Mouse (Mus musculus) forebrain, postnatal 0 days (tissue): ENCODE results near the gene Axin1. TPM values are rescaled to one million over a fixed set of nuclear protein-coding genes. Genes with fewer than 3 reads are reported as not detected.
"Not testable (repeated sequence)": the region's sequence is repeated elsewhere in the genome, so short reads cannot be mapped to it uniquely, and the experiment has no call there.

Experiments used
- ATAC-seq: fragments of 200-750 bp; cut with Nextera tagmentation; 2 replicates; pipeline ENCODE4 v1.8.0; 2017; ENCODE audit warnings: mild to moderate bottlenecking, moderate library complexity
- DNase-seq: peaks from one replicate; pipeline ENCODE4 v3.0.0-alpha.2; 2015
- H3K27ac ChIP-seq: fragments of 300-500 bp; sonication (generic); 2 replicates; pipeline ENCODE4 v1.5.1; 2014; ENCODE audit warnings: low read depth, mild to moderate bottlenecking, antibody characterized with exemption, low read length, moderate library complexity, mixed read lengths
- H3K27me3 ChIP-seq: fragments of 300-500 bp; sonication (generic); 2 replicates; pipeline ENCODE4 v1.6.1; 2014; ENCODE audit warnings: mild to moderate bottlenecking, low read length, mixed read lengths; ENCODE audit not compliant: insufficient read depth
- H3K36me3 ChIP-seq: fragments of 300-500 bp; sonication (generic); 2 replicates; pipeline ENCODE4 v1.6.1; 2014; ENCODE audit warnings: mild to moderate bottlenecking, moderate library complexity; ENCODE audit not compliant: insufficient read depth
- H3K4me1 ChIP-seq: fragments of 300-500 bp; sonication (generic); 2 replicates; pipeline ENCODE4 v1.6.1; 2014; ENCODE audit warnings: antibody characterized with exemption; ENCODE audit not compliant: insufficient read depth
- H3K4me2 ChIP-seq: fragments of 300-500 bp; sonication (generic); 2 replicates; pipeline ENCODE4 v1.6.1; 2014; ENCODE audit warnings: low read depth, mild to moderate bottlenecking, moderate library complexity
- H3K4me3 ChIP-seq: fragments of 300-500 bp; sonication (generic); 2 replicates; pipeline ENCODE4 v1.5.1; 2014; ENCODE audit warnings: low read depth, low read length, mixed read lengths
- H3K9ac ChIP-seq: fragments of 300-500 bp; sonication (generic); 2 replicates; pipeline ENCODE4 v1.6.1; 2014; ENCODE audit warnings: mild to moderate bottlenecking
- H3K9me3 ChIP-seq: fragments of 300-500 bp; sonication (generic); 2 replicates; pipeline ENCODE4 v1.6.1; 2016; ENCODE audit warnings: low read length
- CTCF ChIP-seq: sonication (generic); IDR thresholded peaks from 2 replicates; pipeline ENCODE4 v1.5.1; 2016; ENCODE audit warnings: antibody characterized with exemption, control low read depth, low read depth
- WGBS: fragments of 180-500 bp; shearing (Covaris S2); extraction: QIAGEN DNeasy Blood & Tissue Kit; methylation state at CpG from one replicate; pipeline ENCODE4 v1.1.7; 2014; 5-methylcytosine and 5-hydroxymethylcytosine counted together
- polyA plus RNA-seq: library from polyadenylated mRNA; unstranded; fragments of >200 nt; fragmentation: Nextera tagmentation; extraction: Ambion mirVana; gene quantifications from 2 replicates; pipeline ENCODE4 v1.2.1, GENCODE M21; 2015
- total RNA-seq: library from RNA; depleted of rRNA; stranded (reverse); fragments of >200 nt; gene quantifications from 2 replicates; pipeline ENCODE4 v1.2.3, GENCODE M21; 2014

Axin1 gene
- total and polyA plus RNA-seq, 2 experiments from 2014 or later = 15.1 to 47.6 TPM

- DNase-seq = no peak
- H3K4me3 ChIP-seq = no peak overlapping the region
- no peak for ATAC-seq
- TF ChIP-seq CTCF = no peak
- H3K9ac ChIP-seq = no peak overlapping the region
- H3K9me3 ChIP-seq = no peaks in the 10 kb centered on the region
- no peak overlapping the region for H3K4me2 ChIP-seq
- 96% methylated on average over 5 of the region's 5 CpGs for WGBS
- H3K4me1 ChIP-seq = no peaks in the 10 kb centered on the region
- H3K27me3 ChIP-seq = no peaks in the 10 kb centered on the region
- peaks cover 76% of the 10 kb centered on the region for H3K36me3 ChIP-seq
- H3K27ac ChIP-seq = no peak overlapping the region
These were observed 49.1 kb downstream of the Axin1 start for GRCm38 (mm10) chr17:26187592-26187991.

GRCm38 (mm10) chr17:26188091-26188805, 49.8 kb downstream of the Axin1 start:
- TF ChIP-seq CTCF = no peak
- no peak for DNase-seq
- ATAC-seq = no peak
- H3K27ac ChIP-seq = no peak overlapping the region
- no peak overlapping the region for H3K4me2 ChIP-seq
- H3K9ac ChIP-seq = no peak overlapping the region
- H3K27me3 ChIP-seq = no peaks in the 10 kb centered on the region
- no peaks in the 10 kb centered on the region for H3K9me3 ChIP-seq
- H3K4me1 ChIP-seq = no peaks in the 10 kb centered on the region
- WGBS = 93% methylated on average over 11 of the region's 11 CpGs
- peaks cover 79% of the 10 kb centered on the region for H3K36me3 ChIP-seq
- H3K4me3 ChIP-seq = no peak overlapping the region

DNA sequence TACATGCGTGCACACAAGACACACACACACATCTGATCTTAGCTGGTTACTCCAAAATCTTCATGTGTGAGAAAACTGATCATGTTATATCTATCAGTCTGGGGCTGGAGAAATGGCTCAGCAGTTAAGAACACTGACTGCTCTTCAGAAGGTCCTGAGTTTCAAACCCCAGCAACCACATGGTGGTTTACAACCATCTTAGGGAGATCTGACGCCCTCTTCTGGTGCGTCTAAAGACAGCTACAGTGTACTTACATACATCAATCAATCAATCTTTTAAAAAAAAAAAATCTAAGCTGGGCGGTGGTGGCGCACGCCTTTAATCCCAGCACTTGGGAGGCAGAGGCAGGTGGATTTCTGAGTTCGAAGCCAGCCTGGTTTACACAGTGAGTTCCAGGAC, 53.0 kb downstream of the Axin1 start:
- not testable (repeated sequence) for H3K9me3 ChIP-seq, H3K27me3 ChIP-seq, H3K27ac ChIP-seq, DNase-seq, ATAC-seq, H3K4me1 ChIP-seq, H3K4me3 ChIP-seq, H3K9ac ChIP-seq, H3K4me2 ChIP-seq
- WGBS = 93% methylated on average over 7 of the region's 7 CpGs
- H3K36me3 ChIP-seq = peaks cover 86% of the 10 kb centered on the region

- Histone ChIP-seq H3K4me2 (no peak overlapping the region), H3K9ac (no peak overlapping the region), H3K4me3 (no peak overlapping the region), H3K27me3 (no peaks in the 10 kb centered on the region), H3K4me1 (no peaks in the 10 kb centered on the region), H3K9me3 (no peaks in the 10 kb centered on the region), H3K36me3 (peaks cover 86% of the 10 kb centered on the region), H3K27ac (no peak overlapping the region)
- ATAC-seq (no peak), DNase-seq (no peak)
- WGBS = 96% methylated on average over 15 of the region's 15 CpGs
- no peak for TF ChIP-seq CTCF
These were observed 54.1 kb downstream of the Axin1 start for GRCm38 (mm10) chr17:26192481-26193190.

DNA sequence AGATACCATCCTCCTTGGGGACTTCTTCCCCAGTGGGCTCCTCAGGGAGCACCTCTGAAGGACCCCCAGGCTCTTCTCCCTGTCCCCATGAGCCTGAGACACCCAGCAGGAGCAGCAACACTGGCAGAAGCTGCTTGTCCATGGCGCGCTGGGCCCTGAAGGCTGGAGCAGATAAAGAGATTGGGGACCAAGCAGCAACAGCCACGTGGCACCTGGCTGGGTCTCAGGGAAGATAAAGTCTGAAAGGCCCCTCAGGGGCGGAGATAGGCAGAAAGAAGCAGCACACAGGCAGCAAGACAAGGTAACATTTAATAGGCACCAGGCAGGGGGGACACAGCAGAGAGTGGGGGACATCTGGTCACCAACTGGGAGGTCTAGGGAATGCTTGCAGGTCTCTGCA, 60.4 kb downstream of the Axin1 start, which contains the start of gene Pdia2:
Pdia2 (minus strand) TSS at position 196 of the 400 bp plus-strand sequence.
- WGBS = 80% methylated on average over 4 of the region's 4 CpGs
- no peak within 1 kb of the TSS for H3K9ac ChIP-seq
- TF ChIP-seq CTCF = no peak
- H3K9me3 ChIP-seq = no peaks in the 10 kb centered on the region
- ATAC-seq = no peak
- no peak within 1 kb of the TSS for H3K27ac ChIP-seq
- peaks cover 39% of the 10 kb centered on the region for H3K36me3 ChIP-seq
- DNase-seq = no peak
- peaks cover 19% of the 10 kb centered on the region for H3K27me3 ChIP-seq
- H3K4me2 ChIP-seq = peak within 1 kb of the TSS; percentile 94
- H3K4me3 ChIP-seq = no peak within 1 kb of the TSS
- H3K4me1 ChIP-seq = peaks cover 12% of the 10 kb centered on the region

GRCm38 (mm10) chr17:26200831-26201705, 62.6 kb downstream of the Axin1 start:
- Histone ChIP-seq H3K36me3 (peaks cover 19% of the 10 kb centered on the region), H3K9ac (peak overlapping the region; percentile 67), H3K27ac (no peak overlapping the region), H3K27me3 (peaks cover 19% of the 10 kb centered on the region), H3K4me3 (peak overlapping the region; percentile 57), H3K4me2 (peak overlapping the region; percentile 94), H3K4me1 (peaks cover 12% of the 10 kb centered on the region), H3K9me3 (no peaks in the 10 kb centered on the region)
- ATAC-seq (peak; percentile 76), DNase-seq (peak; percentile 43)
- 2% methylated on average over 74 of the region's 92 CpGs for WGBS
- no peak for TF ChIP-seq CTCF
